Mouse (Mus musculus): ENCODE data around the gene Gm364.

GRCm38 (mm10) chrX:57374029-57374428, 34.9 kb upstream of the Gm364 start:
- TF ChIP-seq CTCF (IDR thresholded peaks at IDR 0.05; ENCODE audit: low read depth) = no peak
- no peak for TF ChIP-seq EP300 (optimal IDR thresholded peaks at IDR 0.05)
